Comparison of ENCODE assay signal across 8 mouse cellular contexts in the genomic region with DNA sequence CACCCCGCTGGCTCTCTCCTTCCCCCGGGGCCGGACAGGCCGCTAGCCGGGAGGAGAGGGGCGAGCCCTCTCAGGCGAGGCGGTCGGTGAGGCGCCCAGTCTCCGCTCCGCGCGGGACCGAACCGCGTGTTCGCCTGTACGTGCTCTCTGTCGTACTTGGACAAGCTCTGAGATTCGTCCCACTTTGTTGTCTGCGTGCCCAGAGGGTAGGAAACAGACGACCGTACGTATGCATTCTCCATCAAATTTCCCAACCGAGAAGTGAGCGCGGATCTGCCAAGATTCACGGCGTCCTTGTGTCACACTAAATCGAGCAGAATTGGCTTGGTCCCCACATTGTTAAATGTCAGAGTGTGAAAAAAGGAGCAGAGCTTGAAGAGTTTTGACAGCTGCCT. TPM values are rescaled to one million over a fixed set of nuclear protein-coding genes. Genes with fewer than 3 reads are reported as not detected.
DNase-seq lines count a peak whose midpoint lies in the region; TF ChIP-seq lines count a peak whose summit lies in the region.

No protein-coding gene starts in this region.

- TF ChIP-seq POLR2A in small intestine, adult 2 months (IDR thresholded peaks at IDR 0.05; ENCODE audit: low read depth, low read length) = no peak

- peak; percentile 51 for DNase-seq in cerebellum, adult 9-10 months
- DNase-seq in cerebellum, adult 8-10 months = no peak
- peak; percentile 54 to 63 for DNase-seq in cerebellum, postnatal 10 days
- DNase-seq in gastrocnemius, postnatal 10 days = peak; percentile 40
- DNase-seq in layer of hippocampus, adult 18-20 months (ENCODE audit: low spot score in 2 of 2) = peak; percentile 6 to 57
- peak; percentile 11 for DNase-seq in lung, postnatal 14 days

- peaks cover 16% of the 10 kb centered on the region for H3K36me3 ChIP-seq in C2C12 (ENCODE audit: control insufficient read depth, insufficient read depth)
- peaks cover 3% of the 10 kb centered on the region; the same call in 1 of the 2 replicates for H3K36me3 ChIP-seq in small intestine, adult 2 months (ENCODE audit: control insufficient read depth, insufficient read depth, low read length)

- peaks cover 42% of the 10 kb centered on the region for H3K79me3 ChIP-seq in C2C12 (ENCODE audit: low read depth)

- H3K4me3 ChIP-seq in C2C12 (ENCODE audit: insufficient read depth, poor library complexity, severe bottlenecking) = peak overlapping the region; percentile 80
- H3K4me3 ChIP-seq in small intestine, adult 2 months (ENCODE audit: low read depth, low read length) = peak overlapping the region; percentile 88

- peak overlapping the region; percentile 79 for H3ac ChIP-seq in C2C12 (ENCODE audit: control insufficient read depth, insufficient read length, low read depth)

- H3K27me3 ChIP-seq in C2C12 (ENCODE audit: control insufficient read depth, insufficient read depth, insufficient read length) = no peaks in the 10 kb centered on the region
- no peaks in the 10 kb centered on the region for H3K27me3 ChIP-seq in small intestine, adult 2 months (ENCODE audit: control insufficient read depth, insufficient read depth, low read length)

- TF ChIP-seq CTCF in C2C12 (IDR thresholded peaks at IDR 0.05; ENCODE audit: control insufficient read depth, insufficient read depth, insufficient read length) = no peak
- no peak for TF ChIP-seq CTCF in small intestine, adult 2 months (IDR thresholded peaks at IDR 0.05; ENCODE audit: extremely low read depth, insufficient read length, insufficient replicate concordance, low read depth, low read length)

- peaks cover 2% of the 10 kb centered on the region; the same call in 1 of the 2 replicates for H3K4me1 ChIP-seq in small intestine, adult 2 months (ENCODE audit: control insufficient read depth, insufficient read depth, insufficient read length, low read length)

- peaks cover 76% of the 10 kb centered on the region for H3K79me2 ChIP-seq in C2C12 (ENCODE audit: control insufficient read depth, insufficient read depth)

- under 1% methylated on average over 31 of the region's 31 CpGs for WGBS in small intestine, adult 2 months

- peak overlapping the region; percentile 27; the same call in 1 of the 2 replicates for H3K27ac ChIP-seq in small intestine, adult 2 months (ENCODE audit: insufficient read depth, low read depth, low read length)

TF ChIP-seq in C2C12, 6 proteins besides CTCF, POLR2A, EP300 and RAD21:
- no peak for TF ChIP-seq MAX (IDR thresholded peaks at IDR 0.05)
- no peak for TF ChIP-seq CEBPB (IDR thresholded peaks at IDR 0.05; ENCODE audit: low read depth)
- no peak for TF ChIP-seq USF1 (IDR thresholded peaks at IDR 0.05; ENCODE audit: low read depth)
- TF ChIP-seq FOSL1 (IDR thresholded peaks at IDR 0.05; ENCODE audit: insufficient read depth, low read length, poor library complexity, severe bottlenecking) = no peak
- TF ChIP-seq MYOG (IDR thresholded peaks at IDR 0.05; ENCODE audit: control insufficient read depth, extremely low read depth, insufficient read length) = no peak
- no peak for TF ChIP-seq MYOD1 (IDR thresholded peaks at IDR 0.05; ENCODE audit: control insufficient read depth, insufficient read length, low read depth)
TF ChIP-seq in C2C12: peak in this region for 0.

RNA-seq across cellular contexts. Expression of gene Dcun1d5, which starts 0.6 kb away (rescaled TPM):
- 52.0 TPM for polyA plus RNA-seq in C2C12 (2012; fragmentation: generic; extraction: Trizol)
- total RNA-seq in gastrocnemius, postnatal 10 days (2021) = 10 to 100 TPM; 65.4 to 69.4 TPM
- 10 to 100 TPM; 73.2 to 75.6 TPM for total RNA-seq in layer of hippocampus, adult 18-20 months (2021)
- 11.7 and 17.7 TPM in 2 replicates for polyA plus RNA-seq in small intestine, adult 2 months (2012; rRNA removed)

RNA-seq across cellular contexts. Expression of gene Dync2h1, which starts 0.6 kb away (rescaled TPM):
- polyA plus RNA-seq in C2C12 (2012; fragmentation: generic; extraction: Trizol) = 0.63 TPM
- total RNA-seq in gastrocnemius, postnatal 10 days (2021) = 1 to 10 TPM; 3.8 to 4.3 TPM
- total RNA-seq in layer of hippocampus, adult 18-20 months (2021) = 10 to 100 TPM; 28.0 to 29.4 TPM
- polyA plus RNA-seq in small intestine, adult 2 months (2012; rRNA removed) = 0.05 and 0.18 TPM in 2 replicates

Comparison
In these comparisons a context has a peak if more than half of its experiments do, and no peak if none do; other contexts are left out.
1. RNA of gene Dync2h1, which starts 0.6 kb away (total RNA-seq): 28.0 to 29.4 TPM in layer of hippocampus, adult 18-20 months; 3.8 to 4.3 TPM in gastrocnemius, postnatal 10 days; every median in the first group is over 4 times any median in the second.